Mouse (Mus musculus) T-helper 2 cell (primary cell): ENCODE results near the gene Apoe.
"Not testable (repeated sequence)": the region's sequence is repeated elsewhere in the genome, so short reads cannot be mapped to it uniquely, and the experiment has no call there.

Experiments used
- in situ Hi-C: fragments of 300-600 bp; cut with MboI, MseI; formaldehyde crosslinking; loops from one replicate; pipeline ENCODE4 v1.15.1; 2025; ENCODE audit warnings: high pct_unique_total_duplicates

The Apoe gene

GRCm38 (mm10) chr7:19691873-19692865 is 6.8 kb downstream of the Apoe start, which contains the start of gene Apoc1:
Gene Apoc1 (minus strand): TSS chr7:19692660.
- in situ Hi-C loops, result no loop called here

DNA sequence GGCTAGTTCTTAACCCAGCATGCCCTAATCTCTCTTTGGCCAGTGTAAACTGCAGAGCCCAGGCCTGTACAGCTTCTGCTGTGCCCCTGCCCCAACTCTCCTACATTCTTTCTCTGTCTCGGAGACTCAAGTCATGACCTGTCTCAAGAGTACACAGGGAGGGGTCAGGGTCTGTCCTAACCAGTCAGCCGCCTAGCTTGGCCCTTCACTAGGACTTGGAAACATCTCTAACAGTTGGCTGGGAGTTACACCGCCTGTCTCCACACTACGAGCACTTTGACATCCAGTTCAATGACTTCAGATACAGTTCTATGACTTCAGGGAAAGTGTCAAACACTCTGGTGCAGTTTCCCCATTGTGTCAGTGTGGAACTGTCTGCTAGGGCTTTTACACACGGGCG is 7.6 kb downstream of the Apoe start:
- in situ Hi-C loops, result no loop called here

DNA sequence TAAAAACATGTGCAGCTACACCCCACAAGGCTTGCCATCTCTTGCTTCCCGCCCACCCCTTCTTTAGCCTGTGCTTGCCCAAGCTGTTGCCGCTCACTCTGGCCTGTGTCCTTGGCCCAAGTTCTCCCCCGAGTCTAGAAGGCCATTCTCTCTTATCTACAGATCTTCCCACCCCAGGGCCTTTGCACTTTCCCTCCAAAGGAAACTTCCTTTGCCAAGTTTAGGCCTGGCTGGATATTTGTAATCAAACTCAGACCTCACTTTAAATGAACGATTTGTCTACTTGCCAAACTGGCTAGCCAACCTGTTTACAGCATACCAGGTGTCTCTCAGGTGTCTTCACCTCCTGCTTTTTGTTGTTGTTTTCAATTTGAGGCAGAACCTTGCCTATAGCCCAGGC is 8.1 kb downstream of the Apoe start:
- in situ Hi-C loops, result no loop called here

DNA sequence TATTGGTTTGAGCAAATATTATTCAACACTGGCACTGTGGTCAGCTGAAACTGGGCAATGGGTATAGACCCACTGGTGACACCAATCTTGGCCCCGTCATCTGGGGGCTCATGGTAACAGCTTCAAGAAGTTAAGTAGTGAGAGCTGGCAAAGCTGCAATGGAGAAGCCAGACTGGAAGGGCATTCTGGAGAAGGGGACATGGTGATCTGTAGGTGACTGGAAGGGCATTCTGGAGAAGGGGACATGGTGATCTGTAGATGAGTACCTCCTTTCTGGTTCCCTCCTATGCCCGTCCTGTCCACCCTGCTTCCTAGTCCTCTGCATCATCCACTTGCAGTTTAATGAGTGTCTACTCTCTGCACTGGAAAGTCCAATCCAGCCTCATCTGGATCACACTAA is 10.4 kb downstream of the Apoe start:
- in situ Hi-C loops, result no loop called here

- in situ Hi-C loops, result no loop called here
Observed at GRCm38 (mm10) chr7:19688101-19688500, 10.9 kb downstream of the Apoe start.

DNA sequence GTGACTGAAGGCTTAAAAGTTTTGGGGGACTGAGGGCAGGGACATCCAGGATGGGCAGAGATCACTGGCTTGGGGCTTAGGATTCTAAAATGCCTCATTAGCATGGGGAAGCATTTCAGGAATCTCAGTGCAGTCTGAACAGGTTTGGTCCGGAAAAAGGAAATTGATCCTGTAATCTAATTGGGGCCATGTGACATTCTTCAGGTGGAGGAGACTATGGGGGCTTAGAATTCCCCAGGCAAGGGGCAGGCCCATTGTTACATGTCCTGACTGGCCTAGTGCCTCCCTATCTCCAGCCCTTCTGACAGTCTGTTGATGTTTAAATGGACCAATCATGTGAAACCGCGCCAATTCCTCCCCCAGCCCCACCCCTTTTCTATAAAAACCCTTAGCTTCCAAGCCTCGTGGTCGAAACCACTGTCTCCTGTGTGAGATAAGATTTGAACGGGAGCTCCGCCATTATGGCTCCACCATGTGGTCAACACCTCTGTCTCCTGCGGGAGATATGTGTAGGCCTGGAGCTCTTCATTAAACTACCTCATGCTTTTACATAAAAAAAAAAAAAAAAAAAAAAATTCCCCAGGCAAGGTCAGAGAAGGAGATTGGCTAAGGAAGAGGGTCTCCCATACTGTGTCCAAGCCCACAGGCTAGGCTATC is 11.9 kb downstream of the Apoe start:
- in situ Hi-C loops, result not testable (repeated sequence)

DNA sequence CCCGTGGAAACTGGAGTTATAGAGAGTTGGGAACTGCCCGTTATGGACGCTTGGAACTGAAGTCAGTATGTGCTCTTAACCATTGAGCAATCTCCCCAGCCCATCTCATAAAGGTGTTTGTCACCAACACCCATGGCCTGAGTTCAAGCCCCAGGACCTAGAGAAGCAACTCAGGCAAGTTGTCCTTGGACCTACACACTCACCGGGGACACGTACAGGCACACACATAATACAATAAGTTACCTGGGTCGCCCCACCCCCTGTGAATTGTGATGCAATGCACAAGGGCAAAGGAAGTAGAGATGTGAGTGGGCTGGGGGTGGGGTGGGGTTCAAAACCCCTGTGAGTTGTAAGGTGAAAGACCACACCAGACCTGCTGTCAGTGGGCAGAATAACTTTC is 12.5 kb downstream of the Apoe start:
- in situ Hi-C loops, result no loop called here

GRCm38 (mm10) chr7:19685374-19685773 is 13.6 kb downstream of the Apoe start:
- in situ Hi-C loops, result no loop called here

DNA sequence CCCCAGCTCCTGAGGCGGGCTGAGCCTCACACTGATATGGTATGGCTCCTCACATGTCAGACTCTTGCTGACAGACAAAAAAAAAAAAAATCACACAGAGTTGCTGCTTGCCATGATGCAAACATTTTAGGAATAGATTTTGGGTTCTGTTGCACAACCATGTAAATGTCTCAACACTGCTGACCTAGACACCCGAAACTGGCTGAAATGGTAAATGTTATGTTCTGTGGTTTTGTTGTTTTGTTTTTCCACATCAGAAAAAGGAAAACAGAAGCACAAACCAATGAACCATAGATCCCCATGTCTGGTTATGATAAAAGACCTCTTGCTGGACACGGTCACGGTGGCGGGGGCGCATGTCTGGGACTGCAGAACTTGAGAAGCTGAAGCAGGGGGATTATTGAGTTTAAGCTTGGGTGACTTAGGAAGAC is 15.2 kb downstream of the Apoe start:
- in situ Hi-C loops, result no loop called here

DNA sequence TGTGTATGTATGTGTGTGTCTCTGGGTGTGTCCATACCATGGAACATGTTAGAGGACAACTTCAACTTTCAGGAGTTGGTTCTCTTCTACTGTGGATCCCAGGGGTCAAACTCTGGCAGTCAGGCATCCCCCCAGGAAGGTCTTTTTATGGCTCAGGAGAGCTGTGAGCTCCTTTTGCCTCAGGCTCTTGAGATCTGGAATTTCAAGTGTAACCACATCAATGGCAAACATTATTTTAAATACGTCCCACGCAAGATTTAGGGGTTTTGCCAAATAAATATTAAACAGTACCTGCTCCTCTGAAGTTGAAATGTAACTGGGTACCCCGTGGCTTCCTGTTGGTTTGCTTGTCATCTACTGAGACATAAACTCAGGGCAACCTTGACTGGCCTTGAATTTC is 16.0 kb downstream of the Apoe start:
- in situ Hi-C loops, result no loop called here

GRCm38 (mm10) chr7:19681202-19681694 is 17.7 kb downstream of the Apoe start, which contains the start of the genes Gm44805 and Apoc4:
Gene Gm44805 (minus strand): TSS chr7:19681423.
Gene Apoc4 (minus strand): TSS chr7:19681479.
- in situ Hi-C loops, result no loop called here

- in situ Hi-C loops, result no loop called here
Observed at GRCm38 (mm10) chr7:19680702-19681101, 18.3 kb downstream of the Apoe start.

GRCm38 (mm10) chr7:19678901-19679300 is 20.1 kb downstream of the Apoe start:
- in situ Hi-C loops, result no loop called here

DNA sequence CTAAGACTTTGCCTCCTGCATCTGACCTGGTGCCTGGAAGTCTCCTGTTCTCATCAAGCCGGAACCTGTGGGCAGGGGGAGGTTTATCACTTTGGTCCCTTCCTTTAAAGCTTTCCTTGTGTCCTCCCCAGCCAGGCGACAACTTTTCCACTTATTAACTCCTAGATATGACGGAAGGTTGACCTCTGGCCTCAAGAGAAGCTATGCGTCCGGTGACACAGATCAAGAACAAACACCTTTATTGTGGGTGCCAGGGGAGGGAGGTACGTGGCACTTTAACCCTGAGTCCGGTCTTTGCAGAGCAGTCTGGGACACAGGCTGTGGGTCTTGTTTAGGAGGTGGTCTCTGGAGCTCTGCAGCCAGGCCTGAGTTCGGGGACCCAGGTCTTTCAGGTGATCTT is 21.1 kb downstream of the Apoe start, which contains the start of gene Apoc2:
Apoc2 (minus strand) TSS at position 70 of the 400 bp plus-strand sequence.
- in situ Hi-C loops, result no loop called here

DNA sequence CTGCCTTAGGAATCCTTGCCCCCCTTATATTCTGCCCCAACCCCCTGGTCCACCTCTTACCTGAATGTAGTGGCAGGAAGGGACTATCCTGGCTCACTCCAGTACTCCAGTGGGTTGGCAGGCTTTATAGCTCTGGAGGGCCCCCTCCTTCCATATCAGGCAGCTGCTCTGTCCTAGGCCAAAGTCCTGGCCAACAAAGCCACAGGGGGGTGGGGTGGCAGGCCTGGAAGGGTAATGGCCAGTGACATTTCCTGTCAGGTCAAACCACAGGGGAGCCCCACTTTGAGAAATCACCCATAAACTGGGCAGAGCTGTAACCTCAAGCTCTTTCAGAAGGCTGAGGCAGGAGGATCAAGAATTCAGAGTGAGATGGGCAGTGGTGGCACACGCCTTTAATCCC is 22.3 kb downstream of the Apoe start:
- in situ Hi-C loops, result no loop called here

DNA sequence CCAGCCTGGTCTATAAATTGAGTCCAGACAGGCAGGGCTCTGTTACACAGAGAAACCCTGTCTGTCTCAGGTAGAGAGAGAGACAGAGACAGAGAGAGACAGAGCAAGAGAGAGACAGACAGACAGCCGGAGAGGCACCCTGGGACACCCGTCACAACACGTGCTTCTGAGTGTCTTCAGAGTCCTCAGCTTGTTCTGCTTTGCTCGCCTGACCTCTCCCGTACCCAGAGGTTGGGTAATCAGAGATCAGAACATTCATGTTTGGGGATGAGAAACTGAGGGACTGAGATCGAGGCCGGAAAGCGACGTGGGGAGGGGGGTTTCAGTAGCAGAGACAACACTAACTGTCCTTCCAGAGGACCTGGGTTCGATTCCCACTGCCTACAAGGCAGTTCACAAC is 23.2 kb downstream of the Apoe start:
- in situ Hi-C loops, result no loop called here

GRCm38 (mm10) chr7:19673083-19673699 is 25.8 kb downstream of the Apoe start:
- in situ Hi-C loops, result no loop called here

- in situ Hi-C loops, result no loop called here
Observed at GRCm38 (mm10) chr7:19671511-19671910, 27.5 kb downstream of the Apoe start.

GRCm38 (mm10) chr7:19668947-19669721 is 29.9 kb downstream of the Apoe start:
- in situ Hi-C loops, result loop anchor here (5.0 kb wide), 1 partner anchor 43 kb away; no protein-coding TSS in a partner anchor

DNA sequence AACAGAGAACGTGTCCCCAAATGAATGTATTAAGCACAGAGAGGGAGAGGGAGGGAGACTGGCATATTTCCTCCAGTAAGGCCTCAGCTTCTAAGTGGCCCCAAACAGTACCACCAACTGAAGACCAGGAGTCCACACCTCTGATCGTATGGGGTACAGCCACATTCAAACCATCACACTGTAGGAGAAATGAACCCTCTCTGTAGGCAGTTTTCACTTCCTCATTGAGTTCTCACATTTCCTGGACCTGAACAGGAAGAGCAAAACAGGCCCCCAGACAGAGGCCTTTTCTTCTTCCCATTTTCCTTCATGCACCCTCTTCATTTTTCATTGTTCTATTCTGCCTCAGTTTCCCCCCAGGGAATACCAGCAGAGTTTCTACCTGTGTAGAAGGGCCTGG is 31.6 kb downstream of the Apoe start:
- in situ Hi-C loops, result loop anchor here (5.0 kb wide), 1 partner anchor 45 kb away; no protein-coding TSS in a partner anchor

DNA sequence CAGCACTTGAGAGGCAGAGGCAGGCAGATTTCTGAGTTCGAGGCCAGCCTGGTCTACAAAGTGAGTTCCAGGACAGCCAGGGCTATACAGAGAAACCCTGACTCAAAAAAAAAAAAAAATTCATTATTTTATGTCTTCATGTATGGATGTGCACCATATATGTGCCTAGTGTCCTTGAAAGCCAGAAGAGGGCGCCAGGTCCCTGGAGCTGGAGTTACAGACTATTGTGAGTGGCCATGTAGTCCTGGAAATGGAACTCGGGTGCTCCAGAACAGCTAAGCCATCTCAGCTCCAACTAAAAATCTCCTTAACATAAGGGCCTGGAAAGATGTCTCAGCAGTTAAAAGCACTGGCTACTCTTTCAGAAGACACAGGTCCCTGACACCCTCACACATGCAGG is 32.2 kb downstream of the Apoe start:
- in situ Hi-C loops, result loop anchor here (5.0 kb wide), 1 partner anchor 46 kb away; no protein-coding TSS in a partner anchor
